Mouse (Mus musculus) ES-E14 (cell line): Measurements from ENCODE around the gene Pex16. TPM values are rescaled to one million over a fixed set of nuclear protein-coding genes. Genes with fewer than 3 reads are reported as not detected.

ENCODE experiments used
- DNase-seq: peaks from one replicate; pipeline ENCODE4 v3.0.0-alpha.2; 2013; ENCODE audit warnings: low read depth, low spot score
- H3K27ac ChIP-seq: 2 replicates; pipeline ENCODE4 v1.5.1; 2012; ENCODE audit warnings: low read depth, mild to moderate bottlenecking, low read length, moderate library complexity, mixed read lengths; ENCODE audit not compliant: poor library complexity, insufficient read depth, severe bottlenecking
- H3K36me3 ChIP-seq: 2 replicates; pipeline ENCODE4 v1.6.1; 2012; ENCODE audit warnings: mild to moderate bottlenecking, low read length, moderate library complexity, mixed read lengths; ENCODE audit not compliant: control insufficient read depth, poor library complexity, insufficient read depth, severe bottlenecking
- H3K4me1 ChIP-seq, 2 experiments: fragments of 150-350 bp in 1 of 2; sonication (generic) in 1 of 2; 2 replicates each; pipeline ENCODE4 v1.6.1; 2012; ENCODE audit warnings: low read length in 2 of 2, mild to moderate bottlenecking in 1 of 2, mixed read lengths in 1 of 2; ENCODE audit not compliant: control insufficient read depth in 2 of 2, insufficient read depth in 2 of 2, poor library complexity in 1 of 2
- H3K4me3 ChIP-seq, 2 experiments: fragments of 150-350 bp in 1 of 2; sonication (generic) in 1 of 2; 2 replicates each; pipeline ENCODE4 v1.5.1; 2012; ENCODE audit warnings: low read length in 2 of 2, low read depth in 1 of 2, mild to moderate bottlenecking in 1 of 2, mixed read lengths in 1 of 2; ENCODE audit not compliant: insufficient read depth in 1 of 2, poor library complexity in 1 of 2, severe bottlenecking in 1 of 2
- H3K9ac ChIP-seq: 2 replicates; pipeline ENCODE4 v1.6.1; 2012; ENCODE audit warnings: low read depth, mild to moderate bottlenecking, low read length, mixed read lengths; ENCODE audit not compliant: poor library complexity, insufficient read depth, severe bottlenecking
- H3K9me3 ChIP-seq: fragments of 150-350 bp; sonication (generic); 2 replicates; pipeline ENCODE4 v1.6.1; 2012; ENCODE audit warnings: low read depth, mild to moderate bottlenecking, low read length; ENCODE audit not compliant: control insufficient read depth, insufficient read depth
- CHD2 ChIP-seq: IDR thresholded peaks from 2 replicates; pipeline ENCODE4 v1.6.1; 2014; ENCODE audit warnings: mild to moderate bottlenecking, low read depth, low read length, inconsistent platforms
- HCFC1 ChIP-seq: IDR thresholded peaks from 2 replicates; pipeline ENCODE4 v1.6.1; 2012; ENCODE audit warnings: low read length, inconsistent platforms, borderline replicate concordance; ENCODE audit not compliant: insufficient read depth
- MAFK ChIP-seq: IDR thresholded peaks from 2 replicates; pipeline ENCODE4 v1.6.1; 2014; ENCODE audit warnings: mild to moderate bottlenecking, low read depth, low read length, inconsistent platforms; ENCODE audit not compliant: insufficient read depth
- ZC3H11A ChIP-seq: IDR thresholded peaks from 2 replicates; pipeline ENCODE4 v1.6.1; 2012; ENCODE audit warnings: low read depth, mild to moderate bottlenecking, inconsistent platforms, low read length, borderline replicate concordance
- ZNF384 ChIP-seq: IDR thresholded peaks from 2 replicates; pipeline ENCODE4 v1.6.1; 2012; ENCODE audit warnings: low read depth, low read length, inconsistent platforms
- in situ Hi-C, 2 experiments: fragments of 600-800 bp; cut with MboI; formaldehyde crosslinking; loops; one replicate each; pipeline ENCODE4 v1.15.1; 2025; ENCODE audit warnings: low sequenced_read_pairs in 2 of 2, inconsistent platforms in 1 of 2; ENCODE audit not compliant: unreplicated experiment in 2 of 2
- total RNA-seq: library from RNA; depleted of rRNA; stranded (reverse); fragments of 300-350 nt; gene quantifications from 2 replicates; pipeline ENCODE4 v1.2.3, GENCODE M21; 2012

The Pex16 gene
- total RNA-seq, 1 experiment = 21.1 TPM

DNA sequence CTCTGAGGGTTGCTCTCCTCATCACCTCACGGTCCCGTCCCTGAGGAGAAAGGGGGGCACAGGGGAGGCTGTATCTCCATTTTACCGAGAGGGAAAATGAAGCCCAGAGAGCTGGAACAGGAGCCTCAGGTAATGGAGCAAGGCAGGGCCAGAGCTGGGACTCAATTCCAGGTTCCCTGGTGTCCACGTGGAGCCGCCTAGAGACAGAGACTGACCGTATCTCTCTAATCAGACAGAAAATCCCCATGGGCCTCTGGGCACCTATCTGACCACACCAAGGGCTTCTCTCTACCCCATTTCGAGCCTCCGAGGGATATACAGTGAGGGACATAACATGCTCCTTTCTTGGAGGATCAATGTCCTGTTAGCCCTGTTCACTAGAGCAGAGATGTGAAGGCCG, 48.7 kb downstream of the Pex16 start:
- H3K9me3 ChIP-seq = no peaks in the 10 kb centered on the region
- H3K27ac ChIP-seq = 0 out of 2 replicates have a peak overlapping the region, but pooled peaks have one; percentile 3
- peak overlapping the region; percentile 36; the same call in 1 of the 2 replicates for H3K9ac ChIP-seq
- no peak for TF ChIP-seq HCFC1
- no peak for TF ChIP-seq CHD2
- H3K4me1 ChIP-seq = peaks cover 8 to 29% of the 10 kb centered on the region in 2 experiments
- H3K4me3 ChIP-seq = no peak overlapping the region
- in situ Hi-C loops = no loop called here
- no peak for DNase-seq
- H3K36me3 ChIP-seq = peaks cover 25% of the 10 kb centered on the region

DNA sequence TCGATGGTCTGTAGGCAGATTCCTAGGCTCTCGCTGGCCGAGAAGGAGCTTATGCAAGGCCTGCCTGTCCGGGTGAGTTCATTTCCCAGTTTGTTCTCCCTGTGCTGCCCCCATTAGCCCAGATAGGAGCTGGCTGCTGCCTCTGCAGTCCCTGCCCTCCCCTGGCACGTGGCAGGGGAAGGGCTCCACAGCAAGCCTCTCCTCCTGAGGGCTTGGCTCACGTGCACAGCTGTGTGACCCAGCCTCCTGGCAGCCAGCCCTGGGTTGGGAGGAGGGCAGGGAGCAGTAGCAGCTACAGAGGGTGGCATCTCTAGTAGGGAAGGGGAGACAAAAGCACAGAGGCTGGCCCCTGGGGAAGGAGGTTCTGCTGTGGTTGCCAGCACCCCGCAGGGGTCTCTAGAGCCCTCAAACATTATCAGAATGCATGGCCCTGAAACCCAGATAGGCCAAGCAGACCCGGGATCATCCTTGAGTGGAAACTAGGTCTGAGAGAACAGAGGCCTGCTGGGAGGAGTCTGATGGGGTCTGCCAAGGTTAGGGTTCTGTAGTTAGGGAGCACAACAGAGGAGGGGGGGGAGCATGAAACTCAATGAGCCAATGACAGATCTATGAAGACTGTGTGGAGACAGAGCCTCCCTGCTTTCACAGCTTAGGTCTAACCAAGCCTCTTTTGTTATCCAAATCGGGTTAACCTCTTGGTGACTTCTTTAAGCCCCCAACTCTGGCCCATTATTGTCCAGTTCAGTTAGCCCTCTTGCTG, 49.4 kb downstream of the Pex16 start:
- H3K36me3 ChIP-seq = peaks cover 23% of the 10 kb centered on the region
- peak overlapping the region; percentile 77 for H3K27ac ChIP-seq
- H3K4me1 ChIP-seq = peaks cover 10 to 30% of the 10 kb centered on the region in 2 experiments
- DNase-seq = no peak
- in situ Hi-C loops = no loop called here
- no peaks in the 10 kb centered on the region for H3K9me3 ChIP-seq
- H3K4me3 ChIP-seq = no peak overlapping the region
- TF ChIP-seq HCFC1 (no peak), ZC3H11A (no peak), CHD2 (no peak), MAFK (no peak), ZNF384 (no peak)
- H3K9ac ChIP-seq = no peak overlapping the region; the same call in 1 of the 2 replicates

DNA sequence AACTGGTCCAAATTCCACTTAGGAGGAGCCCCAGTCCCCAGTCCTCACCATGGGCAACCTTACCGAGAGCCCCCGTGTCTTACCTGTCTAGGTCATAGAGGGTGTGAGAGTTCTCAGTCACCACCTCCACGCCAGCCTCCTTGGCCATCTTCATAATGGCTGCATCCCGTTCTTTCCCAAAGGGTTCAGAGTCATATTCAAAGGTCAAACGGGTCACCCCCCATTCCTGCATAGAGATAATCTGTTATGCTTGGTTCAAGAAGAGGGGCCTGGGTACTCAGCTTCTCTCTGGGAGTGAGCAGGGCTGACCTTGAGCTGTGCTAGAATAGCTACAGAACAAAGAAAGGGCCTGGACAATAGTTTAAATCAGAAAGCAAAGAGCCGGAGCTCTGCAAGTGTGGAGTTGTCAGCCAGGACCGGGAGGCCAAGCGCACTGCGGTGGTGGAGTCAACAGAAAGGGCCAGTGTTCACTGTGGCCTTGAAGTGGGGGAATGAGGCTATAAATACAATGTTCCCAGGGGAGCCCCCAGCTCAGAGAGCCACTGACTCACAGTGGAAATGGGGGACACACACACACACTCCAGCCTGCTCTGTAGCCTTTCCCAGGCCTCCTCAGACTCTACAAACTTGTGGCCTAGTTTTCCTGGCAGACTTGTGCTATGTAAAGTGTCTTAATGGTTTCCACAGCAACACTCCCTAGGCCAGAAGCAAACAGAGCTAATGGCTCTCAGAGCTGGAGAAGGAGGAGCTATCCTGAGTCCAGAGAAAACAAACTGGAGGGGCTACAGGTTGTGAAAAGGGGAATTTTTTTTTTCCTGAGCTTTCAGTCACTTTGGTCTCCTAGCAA, 50.2 kb downstream of the Pex16 start:
- TF ChIP-seq CHD2 (no peak), ZNF384 (peak; percentile 47; the same call in 1 of the 2 replicates), HCFC1 (no peak), ZC3H11A (no peak), MAFK (no peak)
- no peak for DNase-seq
- in situ Hi-C loops = no loop called here
- Histone ChIP-seq H3K4me1 (peaks cover 10 to 36% of the 10 kb centered on the region in 2 experiments), H3K4me3 (no peak overlapping the region; a peak in 1 of 4 replicates), H3K9ac (no peak overlapping the region), H3K9me3 (no peaks in the 10 kb centered on the region), H3K27ac (peak overlapping the region; percentile 77), H3K36me3 (peaks cover 23% of the 10 kb centered on the region)

DNA sequence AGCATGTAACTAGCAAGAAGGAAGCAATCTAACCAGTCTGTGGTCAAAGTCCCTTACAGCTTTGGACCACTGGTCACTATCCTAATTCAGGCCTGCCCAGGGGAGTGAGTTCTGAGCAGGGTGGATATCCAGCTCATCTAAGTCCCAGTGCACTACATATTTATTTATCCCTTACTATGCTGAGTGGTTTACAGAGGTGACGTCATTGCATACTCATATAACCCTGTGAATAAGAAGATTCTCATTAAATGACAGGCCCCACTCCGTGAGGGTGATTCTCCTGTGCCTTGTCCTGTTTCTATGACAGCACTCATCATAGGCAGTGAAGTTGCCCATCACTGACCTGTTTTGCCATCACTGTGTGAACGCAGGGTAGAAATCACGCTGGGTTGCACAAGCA, 50.9 kb downstream of the Pex16 start:
- in situ Hi-C loops = no loop called here
- Histone ChIP-seq H3K4me3 (no peak overlapping the region), H3K4me1 (peaks cover 15 to 37% of the 10 kb centered on the region in 2 experiments), H3K36me3 (peaks cover 20% of the 10 kb centered on the region), H3K9me3 (no peaks in the 10 kb centered on the region), H3K9ac (no peak overlapping the region), H3K27ac (no peak overlapping the region)
- no peak for DNase-seq
- TF ChIP-seq ZNF384 (no peak), ZC3H11A (no peak), CHD2 (no peak), MAFK (no peak), HCFC1 (no peak)
